Mouse (Mus musculus): ENCODE measurements around the gene Plek. TPM values are rescaled to one million over a fixed set of nuclear protein-coding genes. Genes with fewer than 3 reads are reported as not detected.

Plek gene
- total RNA-seq, 2 experiments from 2014 or later, result 6.0 to 7.6 TPM

- no peak for DNase-seq (ENCODE audit: low spot score in 2 of 2)
- intact Hi-C loops (cut with DNase I), result no loop called here
Measured at GRCm38 (mm10) chr11:17003757-17004156, 48.4 kb downstream of the Plek start.

- DNase-seq (ENCODE audit: low spot score in 2 of 2), result no peak
- intact Hi-C loops (cut with DNase I), result no loop called here
Measured at GRCm38 (mm10) chr11:17002739-17003373, 49.3 kb downstream of the Plek start.

GRCm38 (mm10) chr11:17000353-17001334 lies 51.5 kb downstream of the Plek start:
- intact Hi-C loops (cut with DNase I), result no loop called here
- DNase-seq (ENCODE audit: low spot score in 2 of 2), result no peak

GRCm38 (mm10) chr11:16999933-17000332 lies 52.2 kb downstream of the Plek start:
- no peak for DNase-seq (ENCODE audit: low spot score in 2 of 2)
- intact Hi-C loops (cut with DNase I), result no loop called here

- no peak for DNase-seq (ENCODE audit: low spot score in 2 of 2)
- intact Hi-C loops (cut with DNase I), result no loop called here
Measured at GRCm38 (mm10) chr11:16999387-16999786, 52.8 kb downstream of the Plek start.

GRCm38 (mm10) chr11:16997465-16997864 lies 54.7 kb downstream of the Plek start:
- no peak for DNase-seq (ENCODE audit: low spot score in 2 of 2)
- intact Hi-C loops (cut with DNase I), result no loop called here

- no peak for DNase-seq (ENCODE audit: low spot score in 2 of 2)
- intact Hi-C loops (cut with DNase I), result no loop called here
Measured at GRCm38 (mm10) chr11:16996818-16997217, 55.4 kb downstream of the Plek start.

- DNase-seq (ENCODE audit: low spot score in 2 of 2), result no peak
Measured at GRCm38 (mm10) chr11:16992880-16993279, 59.3 kb downstream of the Plek start.

GRCm38 (mm10) chr11:16989885-16990284 lies 62.3 kb downstream of the Plek start:
- intact Hi-C loops (cut with DNase I), result no loop called here
- no peak for DNase-seq (ENCODE audit: low spot score in 2 of 2)

More at GRCm38 (mm10) chr11:16992880-16993279, 59.3 kb downstream of the Plek start:
- intact Hi-C loops (cut with DNase I), result no loop called here

- intact Hi-C loops (cut with DNase I), result no loop called here
- no peak for DNase-seq (ENCODE audit: low spot score in 2 of 2)
Measured at GRCm38 (mm10) chr11:16987745-16988328, 64.3 kb downstream of the Plek start.

- intact Hi-C loops (cut with DNase I), result no loop called here
- no peak for DNase-seq (ENCODE audit: low spot score in 2 of 2)
Measured at GRCm38 (mm10) chr11:16986550-16987187, 65.5 kb downstream of the Plek start.

GRCm38 (mm10) chr11:16978161-16978707 lies 73.9 kb downstream of the Plek start:
- intact Hi-C loops (cut with DNase I), result no loop called here

GRCm38 (mm10) chr11:16977611-16978010 lies 74.6 kb downstream of the Plek start:
- intact Hi-C loops (cut with DNase I), result no loop called here
- no peak for DNase-seq (ENCODE audit: low spot score in 2 of 2)

More at GRCm38 (mm10) chr11:16978161-16978707, 73.9 kb downstream of the Plek start:
- DNase-seq (ENCODE audit: low spot score in 2 of 2), result no peak

- intact Hi-C loops (cut with DNase I), result no loop called here
- no peak for DNase-seq (ENCODE audit: low spot score in 2 of 2)
Measured at GRCm38 (mm10) chr11:16976937-16977336, 75.2 kb downstream of the Plek start.

GRCm38 (mm10) chr11:16973086-16973485 lies 79.1 kb downstream of the Plek start:
- DNase-seq (ENCODE audit: low spot score in 2 of 2), result no peak
- intact Hi-C loops (cut with DNase I), result loop anchor here (5.0 kb wide), 1 partner anchor 79 kb away; the partner anchor contains the start of genes Cnrip1 and Plek

- intact Hi-C loops (cut with DNase I), result loop anchor here (5.0 kb wide), 1 partner anchor 80 kb away; the partner anchor contains the start of genes Cnrip1 and Plek
- no peak for DNase-seq (ENCODE audit: low spot score in 2 of 2)
Measured at GRCm38 (mm10) chr11:16972027-16972426, 80.2 kb downstream of the Plek start.

- intact Hi-C loops (cut with DNase I), result loop anchor here (5.0 kb wide), 1 partner anchor 83 kb away; the partner anchor contains the start of genes Cnrip1 and Plek
- no peak for DNase-seq (ENCODE audit: low spot score in 2 of 2)
Measured at GRCm38 (mm10) chr11:16969650-16970049, 82.5 kb downstream of the Plek start.

- DNase-seq (ENCODE audit: low spot score in 2 of 2), result peak in 1 of 2 experiments; percentile 34
- intact Hi-C loops (cut with DNase I), result no loop called here
Measured at GRCm38 (mm10) chr11:16967806-16968205, 84.4 kb downstream of the Plek start.

GRCm38 (mm10) chr11:16958520-16958919 lies 93.7 kb downstream of the Plek start:
- intact Hi-C loops (cut with DNase I), result no loop called here
- DNase-seq (ENCODE audit: low spot score in 2 of 2), result no peak
